Mouse (Mus musculus) heart, postnatal 0 days (tissue): ENCODE measurements around the gene Ugt1a6b. TPM values are rescaled to one million over a fixed set of nuclear protein-coding genes. Genes with fewer than 3 reads are reported as not detected.

Source experiments
- ATAC-seq: fragments of 200-750 bp; cut with Nextera tagmentation; 2 replicates; pipeline ENCODE4 v1.8.0; 2017; ENCODE audit warnings: low read depth, moderate number of reproducible peaks, moderate library complexity; ENCODE audit not compliant: insufficient read depth
- DNase-seq: peaks from one replicate; pipeline ENCODE4 v3.0.0-alpha.2; 2016; ENCODE audit warnings: low spot score
- H3K27ac ChIP-seq: fragments of 300-500 bp; sonication (generic); 2 replicates; pipeline ENCODE4 v1.5.1; 2014; ENCODE audit warnings: low read depth, mild to moderate bottlenecking
- H3K27me3 ChIP-seq: fragments of 300-500 bp; sonication (generic); 2 replicates; pipeline ENCODE4 v1.6.1; 2014; ENCODE audit warnings: low read length, mixed read lengths; ENCODE audit not compliant: control insufficient read depth, insufficient read depth
- H3K36me3 ChIP-seq: fragments of 300-500 bp; sonication (generic); replicated peaks from 2 replicates; pipeline ENCODE4 v1.6.1; 2014; ENCODE audit warnings: low read length, mixed read lengths; ENCODE audit not compliant: control insufficient read depth, insufficient read depth
- H3K4me1 ChIP-seq: fragments of 300-500 bp; sonication (generic); 2 replicates; pipeline ENCODE4 v1.6.1; 2014; ENCODE audit warnings: antibody characterized with exemption; ENCODE audit not compliant: control insufficient read depth, insufficient read depth
- H3K4me2 ChIP-seq: fragments of 300-500 bp; sonication (generic); 2 replicates; pipeline ENCODE4 v1.6.1; 2014; ENCODE audit warnings: low read depth, mild to moderate bottlenecking, low read length, moderate library complexity
- H3K4me3 ChIP-seq: fragments of 300-500 bp; sonication (generic); 2 replicates; pipeline ENCODE4 v1.5.1; 2014; ENCODE audit warnings: low read depth, low read length
- H3K9ac ChIP-seq: fragments of 300-500 bp; sonication (generic); replicated peaks from 2 replicates; pipeline ENCODE4 v1.6.1; 2014; ENCODE audit warnings: low read depth, low read length, mixed read lengths
- H3K9me3 ChIP-seq: fragments of 300-500 bp; sonication (generic); replicated peaks from 2 replicates; pipeline ENCODE4 v1.6.1; 2016; ENCODE audit warnings: low read length; ENCODE audit not compliant: control insufficient read depth
- CTCF ChIP-seq: IDR thresholded peaks from 2 replicates; pipeline ENCODE4 v1.5.1; 2016; ENCODE audit warnings: antibody characterized with exemption, control low read depth, low read depth
- EP300 ChIP-seq: IDR thresholded peaks from 2 replicates; pipeline ENCODE4 v1.6.1; 2016; ENCODE audit warnings: antibody characterized with exemption, low read depth
- WGBS: fragments of 180-500 bp; shearing (Covaris S2); extraction: QIAGEN DNeasy Blood & Tissue Kit; methylation state at CpG from one replicate; pipeline ENCODE4 v1.1.7; 2014; 5-methylcytosine and 5-hydroxymethylcytosine counted together
- polyA plus RNA-seq: library from polyadenylated mRNA; unstranded; fragments of >200 nt; fragmentation: Nextera tagmentation; extraction: Ambion mirVana; gene quantifications from 2 replicates; pipeline ENCODE4 v1.2.1, GENCODE M21; 2015
- total RNA-seq: library from RNA; depleted of rRNA; stranded (reverse); fragments of >200 nt; gene quantifications from 2 replicates; pipeline ENCODE4 v1.2.3, GENCODE M21; 2014; ENCODE audit warnings: low replicate concordance

Ugt1a6b gene
- total and polyA plus RNA-seq, 2 experiments from 2014 or later, result 0.19 TPM; not detected in 1

- ATAC-seq, result no peak
- Histone ChIP-seq H3K9me3 (peaks cover 77% of the 10 kb centered on the region), H3K27ac (no peak overlapping the region), H3K4me2 (no peak overlapping the region), H3K4me3 (no peak overlapping the region), H3K9ac (no peak overlapping the region), H3K36me3 (no peaks in the 10 kb centered on the region), H3K27me3 (no peaks in the 10 kb centered on the region), H3K4me1 (no peaks in the 10 kb centered on the region)
- no peak for DNase-seq
- 59% methylated on average over 7 of the region's 7 CpGs for WGBS
- TF ChIP-seq CTCF (no peak), EP300 (no peak)
Observed at GRCm38 (mm10) chr1:88228121-88228520, 125.1 kb downstream of the Ugt1a6b start.

DNA sequence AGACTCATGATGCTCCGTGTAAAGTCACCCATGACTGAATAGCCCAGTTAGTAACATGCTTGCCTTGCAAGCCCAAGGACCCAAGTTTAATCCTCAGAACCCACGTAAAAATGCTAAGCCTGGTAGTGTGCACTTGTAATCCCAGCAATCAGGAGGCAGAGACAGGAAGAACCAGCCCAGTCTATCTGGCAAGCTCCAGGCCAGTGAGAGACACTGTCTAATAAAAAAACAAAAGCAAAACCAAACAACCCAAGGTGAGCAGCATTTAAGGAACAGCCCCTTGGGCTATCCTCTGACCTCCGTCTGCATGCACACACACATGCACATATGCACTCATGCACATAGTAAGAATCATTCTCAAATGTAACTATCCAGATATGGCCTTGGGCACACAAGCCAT is 126.5 kb downstream of the Ugt1a6b start:
- DNase-seq (no peak), ATAC-seq (no peak)
- Histone ChIP-seq H3K9me3 (peaks cover 91% of the 10 kb centered on the region), H3K9ac (no peak overlapping the region), H3K27me3 (no peaks in the 10 kb centered on the region), H3K27ac (no peak overlapping the region), H3K4me1 (no peaks in the 10 kb centered on the region), H3K36me3 (no peaks in the 10 kb centered on the region), H3K4me2 (no peak overlapping the region), H3K4me3 (no peak overlapping the region)
- TF ChIP-seq EP300, result no peak
- TF ChIP-seq CTCF, result no peak
- WGBS, result 61% methylated on average over 3 of the region's 3 CpGs

DNA sequence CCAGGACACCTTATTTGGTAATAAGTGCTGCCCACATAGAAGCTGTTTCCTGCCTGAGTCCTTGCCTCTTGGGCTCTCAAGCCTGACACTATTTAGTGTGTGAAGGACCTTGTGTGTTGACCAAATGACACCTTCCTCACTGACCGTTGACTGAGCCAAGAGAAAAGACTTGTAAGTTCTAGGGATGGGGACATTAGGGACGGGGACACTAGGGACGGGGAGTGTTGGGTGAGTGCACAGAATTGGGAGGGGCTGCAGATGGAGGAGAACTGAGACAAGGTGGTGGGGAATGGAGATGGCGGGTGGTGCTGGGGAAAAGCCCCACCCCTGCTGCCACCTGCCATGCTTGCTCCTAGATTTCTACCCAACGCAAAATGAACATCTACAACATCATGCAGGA is 126.9 kb downstream of the Ugt1a6b start:
- peaks cover 94% of the 10 kb centered on the region for H3K9me3 ChIP-seq
- no peaks in the 10 kb centered on the region for H3K36me3 ChIP-seq
- no peak overlapping the region for H3K9ac ChIP-seq
- no peak overlapping the region for H3K4me2 ChIP-seq
- ATAC-seq, result 0 out of 2 replicates have a peak, but pooled peaks have one; percentile 2
- DNase-seq, result no peak
- H3K4me3 ChIP-seq, result no peak overlapping the region
- H3K27ac ChIP-seq, result no peak overlapping the region
- no peaks in the 10 kb centered on the region for H3K27me3 ChIP-seq
- 68% methylated on average over 5 of the region's 5 CpGs for WGBS
- H3K4me1 ChIP-seq, result no peaks in the 10 kb centered on the region
- no peak for TF ChIP-seq CTCF
- no peak for TF ChIP-seq EP300

- H3K36me3 ChIP-seq, result no peaks in the 10 kb centered on the region
- TF ChIP-seq CTCF (no peak), EP300 (no peak)
- no peak overlapping the region for H3K27ac ChIP-seq
- H3K27me3 ChIP-seq, result no peaks in the 10 kb centered on the region
- WGBS, result 63% methylated on average over 7 of the region's 7 CpGs
- DNase-seq (no peak), ATAC-seq (no peak)
- H3K9me3 ChIP-seq, result peaks cover 97% of the 10 kb centered on the region
- no peak overlapping the region for H3K4me3 ChIP-seq
- H3K4me1 ChIP-seq, result no peaks in the 10 kb centered on the region
- no peak overlapping the region for H3K9ac ChIP-seq
- H3K4me2 ChIP-seq, result no peak overlapping the region
Observed at GRCm38 (mm10) chr1:88230421-88230820, 127.4 kb downstream of the Ugt1a6b start.

- TF ChIP-seq EP300 (no peak), CTCF (no peak)
- Histone ChIP-seq H3K4me3 (no peak overlapping the region), H3K4me1 (no peaks in the 10 kb centered on the region), H3K27me3 (no peaks in the 10 kb centered on the region), H3K9me3 (peaks cover 96% of the 10 kb centered on the region), H3K36me3 (no peaks in the 10 kb centered on the region), H3K27ac (no peak overlapping the region), H3K9ac (no peak overlapping the region), H3K4me2 (no peak overlapping the region)
- ATAC-seq (no peak), DNase-seq (no peak)
- 65% methylated on average over 6 of the region's 6 CpGs for WGBS
Observed at GRCm38 (mm10) chr1:88230981-88231802, 128.1 kb downstream of the Ugt1a6b start.
